Mouse (Mus musculus): ENCODE results near the gene Tchh.
"Not testable (repeated sequence)": the region's sequence is repeated elsewhere in the genome, so short reads cannot be mapped to it uniquely, and the experiment has no call there.

The Tchh gene

DNA sequence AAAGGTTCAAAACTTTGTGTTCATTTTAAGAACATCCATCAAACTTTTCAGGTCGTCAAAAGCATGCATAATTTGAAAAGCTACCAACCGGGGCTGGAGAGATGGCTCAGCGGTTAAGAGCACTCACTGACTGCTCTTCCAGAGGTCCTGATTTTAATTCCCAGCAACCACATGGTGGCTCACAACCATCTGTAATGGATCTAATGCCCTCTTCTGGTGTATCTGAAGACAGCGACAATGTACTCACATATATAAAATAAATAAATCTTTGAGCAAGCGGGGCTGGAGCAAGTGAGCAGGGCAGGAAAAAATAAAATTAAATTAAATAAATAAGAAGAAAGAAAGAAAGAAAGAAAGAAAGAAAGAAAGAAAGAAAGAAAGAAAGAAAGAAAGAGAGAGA is 52.6 kb downstream of the Tchh start:
- DNase-seq = not testable (repeated sequence)

DNA sequence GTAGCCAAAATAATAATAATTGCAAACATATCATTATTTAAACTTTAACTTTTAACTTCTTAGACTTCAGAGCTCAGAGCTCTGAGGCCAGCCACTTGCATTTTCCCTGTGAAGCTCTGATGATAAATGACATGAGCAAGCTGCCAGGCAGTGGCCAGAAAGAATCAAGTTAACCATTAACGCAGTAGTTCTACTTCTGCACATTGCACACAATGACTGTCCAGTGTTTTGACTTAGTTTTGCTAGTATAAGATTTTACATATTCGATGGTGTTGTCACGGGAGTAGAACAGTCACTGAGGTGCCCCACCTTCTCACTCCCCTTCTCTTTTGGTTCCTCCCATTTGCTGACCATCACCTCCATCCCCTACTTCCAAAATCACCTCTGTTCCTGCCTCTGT is 55.0 kb downstream of the Tchh start:
- DNase-seq = no peak
